Mouse (Mus musculus): Measurements from ENCODE around the gene BC005624. TPM values are rescaled to one million over a fixed set of nuclear protein-coding genes. Genes with fewer than 3 reads are reported as not detected.
A peak's percentile ranks its signal among the peaks of the same experiment; 100 is the strongest.

Gene BC005624
- polyA plus RNA-seq, 1 experiment from 2014 or later = 32.8 TPM

DNA sequence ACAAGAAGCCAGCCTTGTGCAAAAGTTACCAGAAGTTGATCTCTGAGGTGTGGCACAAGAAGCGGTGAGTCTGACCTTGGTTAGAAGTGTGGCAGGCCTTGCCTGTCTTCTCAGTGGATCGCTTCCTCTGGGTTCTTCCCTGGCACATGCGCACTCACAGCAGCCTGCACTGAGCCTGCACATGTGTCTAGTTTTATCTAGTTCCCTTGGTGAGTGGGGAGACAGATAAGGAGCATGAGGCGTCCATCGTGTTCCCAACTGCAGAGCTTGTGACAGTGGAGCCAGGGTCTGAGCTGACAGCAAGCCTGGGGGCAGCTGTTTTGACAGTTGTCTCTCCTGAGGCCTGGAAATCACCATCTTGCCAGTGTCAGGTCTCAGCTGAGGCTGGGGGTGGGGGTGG, 24.4 kb upstream of the BC005624 start:
- Histone ChIP-seq H3K4me2 (peak overlapping the region; percentile 54), H3K4me3 (peak overlapping the region; percentile 24; the same call in 1 of the 2 replicates), H3K27ac (replicated peaks) (peak overlapping the region; percentile 97), H3K9ac (peak overlapping the region; percentile 77), H3K27me3 (replicated peaks) (no peaks in the 10 kb centered on the region), H3K4me1 (peaks cover 30% of the 10 kb centered on the region), H3K36me3 (peaks cover 78% of the 10 kb centered on the region), H3K9me3 (no peaks in the 10 kb centered on the region)
- WGBS = 12% methylated on average over 5 of the region's 5 CpGs
- ATAC-seq (ENCODE audit: extremely low read depth, insufficient number of reproducible peaks, low FRiP score, low TSS enrichment) = peak; percentile 68

DNA sequence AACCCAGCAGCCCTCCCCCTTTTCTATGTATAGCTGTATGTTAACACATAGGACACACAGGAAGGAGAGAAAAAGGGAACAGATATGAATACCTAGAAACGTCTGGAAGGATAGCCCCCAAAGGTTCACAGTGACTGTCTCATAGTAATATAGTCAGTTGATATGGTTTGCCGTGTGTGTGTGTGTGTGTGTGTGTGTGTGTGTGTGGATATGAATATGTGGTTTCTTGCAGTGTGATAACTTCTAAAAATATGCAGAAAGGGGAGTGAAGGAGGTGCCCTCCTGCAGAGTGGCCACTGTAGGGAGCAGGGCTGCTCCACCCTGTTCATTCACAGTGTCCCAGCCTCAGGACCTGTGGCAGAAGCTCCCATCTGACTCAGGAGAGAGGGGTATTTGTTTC, 23.5 kb upstream of the BC005624 start:
- peak overlapping the region; percentile 97 for H3K27ac ChIP-seq (replicated peaks)
- no peak for ATAC-seq (ENCODE audit: extremely low read depth, insufficient number of reproducible peaks, low FRiP score, low TSS enrichment)
- H3K4me1 ChIP-seq = peaks cover 30% of the 10 kb centered on the region
- WGBS = 44% methylated on average over 2 of the region's 2 CpGs
- peaks cover 75% of the 10 kb centered on the region for H3K36me3 ChIP-seq
- peak overlapping the region; percentile 54 for H3K4me2 ChIP-seq
- no peak overlapping the region for H3K4me3 ChIP-seq
- H3K9me3 ChIP-seq = no peaks in the 10 kb centered on the region
- peak overlapping the region; percentile 77 for H3K9ac ChIP-seq
- H3K27me3 ChIP-seq (replicated peaks) = no peaks in the 10 kb centered on the region

DNA sequence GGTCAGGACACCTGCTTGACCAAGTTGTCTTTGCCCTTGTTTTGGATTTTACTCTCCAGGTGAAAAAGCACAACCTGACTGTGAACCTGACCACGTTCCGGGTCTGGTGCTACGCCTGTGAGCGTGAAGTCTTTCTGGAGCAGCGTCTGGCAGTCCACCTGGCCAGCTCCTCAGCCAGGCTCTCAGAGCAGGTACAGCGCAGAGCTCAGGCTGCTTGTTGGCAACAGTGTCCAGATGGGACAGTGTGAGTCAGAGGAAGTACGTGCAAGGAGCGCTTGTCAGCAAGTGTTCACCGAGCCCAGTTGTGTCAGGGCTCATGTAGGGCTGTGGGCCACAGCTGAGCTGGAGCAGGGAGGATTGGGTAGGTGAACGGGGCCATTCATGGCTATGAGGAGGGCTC, 20.9 kb upstream of the BC005624 start:
- no peak overlapping the region for H3K9ac ChIP-seq
- H3K4me1 ChIP-seq = peaks cover 34% of the 10 kb centered on the region
- no peaks in the 10 kb centered on the region for H3K9me3 ChIP-seq
- WGBS = 86% methylated on average over 10 of the region's 10 CpGs
- no peak overlapping the region for H3K4me3 ChIP-seq
- no peak overlapping the region for H3K4me2 ChIP-seq
- no peaks in the 10 kb centered on the region for H3K27me3 ChIP-seq (replicated peaks)
- ATAC-seq (ENCODE audit: extremely low read depth, insufficient number of reproducible peaks, low FRiP score, low TSS enrichment) = no peak
- H3K36me3 ChIP-seq = peaks cover 70% of the 10 kb centered on the region
- H3K27ac ChIP-seq (replicated peaks) = no peak overlapping the region

DNA sequence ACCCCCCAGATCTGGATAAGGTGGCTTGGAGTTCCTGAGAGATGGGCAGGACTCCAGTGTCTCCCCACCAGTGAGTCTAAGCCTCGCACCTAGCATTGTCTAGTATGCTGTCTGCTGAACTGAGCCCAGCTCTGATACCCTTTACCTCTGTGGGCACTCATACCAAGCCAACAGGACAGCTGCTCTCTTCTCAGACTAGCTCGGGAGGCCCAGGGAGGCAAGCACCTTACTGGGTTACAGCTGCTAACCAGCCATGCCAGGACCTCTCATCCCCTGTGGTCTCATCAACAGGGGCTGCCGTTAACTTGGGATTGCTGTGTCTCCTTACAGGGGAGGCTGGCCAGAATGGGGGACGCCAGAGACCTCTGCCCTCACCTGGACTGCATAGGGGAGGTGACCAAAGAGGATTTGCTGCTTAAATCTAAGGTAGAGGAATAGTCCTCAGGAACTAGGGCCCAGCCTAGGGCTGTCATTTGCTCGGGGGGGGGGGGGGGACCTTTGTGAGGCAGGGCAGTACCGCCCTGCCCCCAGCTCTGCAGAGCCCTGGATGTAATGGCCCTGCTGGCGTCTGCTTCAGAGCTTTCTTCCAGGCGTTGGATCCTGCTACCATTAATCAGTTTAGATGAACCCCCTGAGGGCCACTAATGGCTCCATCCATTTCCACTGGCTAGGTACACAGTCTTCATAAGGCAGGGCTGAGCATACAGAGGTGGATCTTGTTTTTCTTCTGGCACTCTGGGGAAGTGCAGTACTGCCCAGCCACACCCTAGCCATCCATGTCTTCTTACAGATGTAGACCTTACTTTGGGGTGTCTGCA, 16.7 kb upstream of the BC005624 start:
- ATAC-seq (ENCODE audit: extremely low read depth, insufficient number of reproducible peaks, low FRiP score, low TSS enrichment) = no peak
- Histone ChIP-seq H3K4me3 (no peak overlapping the region), H3K4me2 (no peak overlapping the region), H3K9me3 (no peaks in the 10 kb centered on the region), H3K4me1 (peaks cover 29% of the 10 kb centered on the region), H3K27ac (replicated peaks) (no peak overlapping the region), H3K9ac (no peak overlapping the region), H3K27me3 (replicated peaks) (no peaks in the 10 kb centered on the region), H3K36me3 (peaks cover 48% of the 10 kb centered on the region)
- 75% methylated on average over 8 of the region's 8 CpGs for WGBS

DNA sequence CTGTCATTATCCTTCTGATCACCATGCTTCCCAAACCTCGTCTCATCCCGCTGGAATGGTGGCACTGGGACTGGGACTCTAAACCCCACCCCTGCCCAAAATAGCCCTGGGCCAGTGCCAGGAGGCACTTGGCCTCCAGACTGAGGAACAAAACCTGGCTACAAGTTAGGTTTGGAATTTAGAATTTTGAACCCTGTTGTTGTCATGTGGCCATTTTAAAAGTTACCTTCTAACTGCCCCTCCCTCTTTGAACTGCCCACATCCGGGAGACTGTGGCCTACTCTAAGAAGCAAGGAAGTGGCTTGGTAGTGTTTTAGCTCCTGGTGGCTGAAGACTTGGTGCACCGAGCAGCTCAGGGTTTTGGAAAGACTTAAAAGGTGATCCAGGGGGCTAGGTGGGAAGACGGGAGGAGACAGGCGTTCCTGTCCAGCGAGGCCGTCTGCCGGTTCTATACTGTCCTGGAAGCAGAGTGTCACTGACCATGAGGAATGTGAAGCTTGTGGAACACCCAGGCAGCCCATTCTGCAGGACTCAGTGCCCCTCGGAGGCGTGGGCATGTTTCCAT, 13.5 kb upstream of the BC005624 start:
- Histone ChIP-seq H3K4me2 (peak overlapping the region; percentile 71), H3K27me3 (replicated peaks) (no peaks in the 10 kb centered on the region), H3K4me1 (peaks cover 29% of the 10 kb centered on the region), H3K36me3 (peaks cover 21% of the 10 kb centered on the region), H3K9ac (peak overlapping the region; percentile 79), H3K4me3 (peak overlapping the region; percentile 52), H3K9me3 (no peaks in the 10 kb centered on the region), H3K27ac (replicated peaks) (peak overlapping the region; percentile 87)
- ATAC-seq (ENCODE audit: extremely low read depth, insufficient number of reproducible peaks, low FRiP score, low TSS enrichment) = 0 out of 2 replicates have a peak, but pooled peaks have one; percentile 11
- WGBS = 50% methylated on average over 11 of the region's 11 CpGs

DNA sequence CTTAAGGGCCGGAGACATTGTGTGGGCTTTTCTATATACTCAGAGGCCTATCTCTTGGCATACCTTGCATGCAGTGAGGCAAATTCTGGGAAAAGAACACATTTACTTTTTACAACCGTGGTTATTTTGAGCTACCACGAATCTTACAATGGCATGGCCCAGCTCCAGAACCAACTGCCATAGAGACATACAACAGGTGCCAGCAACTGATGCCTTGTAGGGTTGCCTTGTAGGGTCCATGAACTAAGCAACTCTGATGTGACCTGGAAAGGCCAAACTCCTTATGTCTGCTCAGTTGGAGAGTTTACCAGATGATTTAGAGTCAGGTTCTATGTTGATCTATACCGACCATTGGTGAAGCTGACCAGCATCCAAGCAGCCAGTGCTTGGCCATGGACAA, 12.9 kb upstream of the BC005624 start:
- H3K27ac ChIP-seq (replicated peaks) = peak overlapping the region; percentile 87
- 0 out of 2 replicates have a peak overlapping the region, but pooled peaks have one; percentile 71 for H3K4me2 ChIP-seq
- H3K27me3 ChIP-seq (replicated peaks) = no peaks in the 10 kb centered on the region
- H3K9ac ChIP-seq = no peak overlapping the region
- peaks cover 29% of the 10 kb centered on the region for H3K4me1 ChIP-seq
- H3K4me3 ChIP-seq = no peak overlapping the region
- no peaks in the 10 kb centered on the region for H3K9me3 ChIP-seq
- 93% methylated on average over 4 of the region's 4 CpGs for WGBS
- no peak for ATAC-seq (ENCODE audit: extremely low read depth, insufficient number of reproducible peaks, low FRiP score, low TSS enrichment)
- peaks cover 16% of the 10 kb centered on the region for H3K36me3 ChIP-seq

DNA sequence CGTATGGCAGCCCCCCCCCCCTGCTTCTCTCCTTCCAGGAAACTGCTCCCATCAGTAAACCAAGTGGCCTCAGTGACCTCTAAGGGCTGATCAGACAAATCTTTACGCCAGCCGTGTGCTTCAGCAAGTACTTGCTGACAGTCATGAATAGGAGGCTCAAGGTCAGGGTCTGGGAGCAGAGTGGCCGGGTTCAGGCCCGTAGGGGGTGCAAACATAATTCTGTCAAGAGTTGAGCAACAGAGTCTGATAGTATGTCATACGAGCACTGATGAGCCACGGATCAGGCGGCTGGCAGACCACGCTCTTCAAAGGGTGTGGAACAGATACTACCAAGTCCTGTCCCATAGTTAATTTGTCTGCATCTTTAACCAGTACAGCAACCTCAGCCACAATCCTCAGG, 8.2 kb upstream of the BC005624 start:
- H3K9me3 ChIP-seq = no peaks in the 10 kb centered on the region
- H3K4me3 ChIP-seq = no peak overlapping the region
- ATAC-seq (ENCODE audit: extremely low read depth, insufficient number of reproducible peaks, low FRiP score, low TSS enrichment) = no peak
- H3K36me3 ChIP-seq = peaks cover 6% of the 10 kb centered on the region; the same call in 1 of the 2 replicates
- no peaks in the 10 kb centered on the region for H3K27me3 ChIP-seq (replicated peaks)
- WGBS = 68% methylated on average over 9 of the region's 9 CpGs
- H3K9ac ChIP-seq = no peak overlapping the region
- no peak overlapping the region for H3K27ac ChIP-seq (replicated peaks)
- H3K4me2 ChIP-seq = no peak overlapping the region
- peaks cover 24% of the 10 kb centered on the region for H3K4me1 ChIP-seq

DNA sequence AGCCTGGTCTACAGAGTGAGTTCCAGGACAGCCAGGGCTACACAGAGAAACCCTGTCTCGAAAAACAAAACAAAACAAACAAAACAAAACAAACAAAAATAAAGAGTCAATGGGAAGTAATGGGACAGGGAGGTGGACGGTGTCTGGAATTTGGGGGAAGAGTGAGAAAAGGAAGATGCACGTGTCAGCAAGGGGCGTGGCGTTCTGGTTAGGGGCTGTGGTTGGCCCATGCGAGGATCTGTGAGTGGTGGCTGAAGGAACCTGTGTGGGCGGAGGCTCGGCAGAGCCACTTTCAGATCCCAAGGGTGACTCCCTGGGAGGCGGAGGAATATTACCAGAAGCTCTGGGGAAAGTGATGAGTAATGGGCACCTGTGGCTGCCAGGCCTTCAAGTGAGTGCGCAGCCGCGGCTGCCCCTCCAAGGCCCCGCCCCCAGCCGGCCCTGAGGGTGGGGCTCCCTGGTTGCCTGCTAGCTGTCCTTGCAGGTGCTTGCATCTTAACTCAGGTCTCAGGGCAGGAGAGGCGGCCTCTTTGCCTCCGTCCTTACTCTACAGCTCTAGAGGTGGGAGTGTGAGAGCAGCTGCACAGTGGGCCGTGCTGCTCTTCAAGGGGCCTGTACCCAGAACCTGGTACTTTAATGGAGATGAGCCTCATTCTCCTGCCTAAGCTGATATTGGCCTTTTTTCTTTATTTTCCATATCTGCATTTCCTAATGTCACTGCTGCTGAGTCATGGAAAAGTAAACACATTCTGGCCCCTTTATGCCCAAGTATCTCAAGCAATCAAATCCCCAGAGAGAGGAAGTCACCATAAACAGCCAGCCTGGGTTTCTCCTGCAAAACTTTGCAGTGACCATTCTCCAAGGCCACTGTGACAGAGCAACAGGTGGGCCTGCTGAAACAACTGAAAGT, 3.4 kb upstream of the BC005624 start:
- 25% methylated on average over 17 of the region's 17 CpGs for WGBS
- peak overlapping the region; percentile 24; the same call in 1 of the 2 replicates for H3K9ac ChIP-seq
- peaks cover 45% of the 10 kb centered on the region for H3K4me1 ChIP-seq
- H3K36me3 ChIP-seq = peaks cover 6% of the 10 kb centered on the region; the same call in 1 of the 2 replicates
- peak; percentile 14 for ATAC-seq (ENCODE audit: extremely low read depth, insufficient number of reproducible peaks, low FRiP score, low TSS enrichment)
- H3K4me3 ChIP-seq = peak overlapping the region; percentile 16; the same call in 1 of the 2 replicates
- H3K9me3 ChIP-seq = no peaks in the 10 kb centered on the region
- H3K4me2 ChIP-seq = peak overlapping the region; percentile 46
- 0 out of 2 replicates have a peak overlapping the region, but pooled peaks have one; percentile 12 for H3K27ac ChIP-seq (replicated peaks)
- no peaks in the 10 kb centered on the region for H3K27me3 ChIP-seq (replicated peaks)

DNA sequence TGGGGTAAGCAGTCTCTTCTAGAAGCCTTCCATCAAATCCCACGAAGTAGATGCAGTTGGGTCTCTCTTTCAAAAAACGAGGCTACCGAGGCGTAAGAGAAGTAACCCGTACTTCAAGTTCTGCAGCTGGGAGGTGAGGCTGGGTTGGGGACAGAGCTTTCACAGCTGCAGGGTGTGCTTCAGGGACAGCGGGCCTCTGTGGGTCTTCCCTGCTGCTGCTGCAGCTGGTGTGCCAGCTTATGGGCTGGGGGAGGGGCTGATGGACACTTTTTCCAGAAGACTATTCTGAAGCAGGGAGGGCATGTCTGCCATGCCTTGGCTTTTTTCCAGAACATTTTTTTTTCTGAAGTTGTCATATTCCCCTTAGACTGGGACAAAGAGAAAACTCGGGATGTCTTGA, 1.0 kb upstream of the BC005624 start:
- peak overlapping the region; percentile 84 for H3K4me3 ChIP-seq
- H3K4me2 ChIP-seq = peak overlapping the region; percentile 88
- no peaks in the 10 kb centered on the region for H3K9me3 ChIP-seq
- WGBS = 46% methylated on average over 7 of the region's 7 CpGs
- peaks cover 23% of the 10 kb centered on the region for H3K36me3 ChIP-seq
- no peak for ATAC-seq (ENCODE audit: extremely low read depth, insufficient number of reproducible peaks, low FRiP score, low TSS enrichment)
- no peaks in the 10 kb centered on the region for H3K27me3 ChIP-seq (replicated peaks)
- H3K27ac ChIP-seq (replicated peaks) = peak overlapping the region; percentile 73; the same call in 1 of the 2 replicates
- H3K9ac ChIP-seq = peak overlapping the region; percentile 88
- H3K4me1 ChIP-seq = peaks cover 45% of the 10 kb centered on the region

DNA sequence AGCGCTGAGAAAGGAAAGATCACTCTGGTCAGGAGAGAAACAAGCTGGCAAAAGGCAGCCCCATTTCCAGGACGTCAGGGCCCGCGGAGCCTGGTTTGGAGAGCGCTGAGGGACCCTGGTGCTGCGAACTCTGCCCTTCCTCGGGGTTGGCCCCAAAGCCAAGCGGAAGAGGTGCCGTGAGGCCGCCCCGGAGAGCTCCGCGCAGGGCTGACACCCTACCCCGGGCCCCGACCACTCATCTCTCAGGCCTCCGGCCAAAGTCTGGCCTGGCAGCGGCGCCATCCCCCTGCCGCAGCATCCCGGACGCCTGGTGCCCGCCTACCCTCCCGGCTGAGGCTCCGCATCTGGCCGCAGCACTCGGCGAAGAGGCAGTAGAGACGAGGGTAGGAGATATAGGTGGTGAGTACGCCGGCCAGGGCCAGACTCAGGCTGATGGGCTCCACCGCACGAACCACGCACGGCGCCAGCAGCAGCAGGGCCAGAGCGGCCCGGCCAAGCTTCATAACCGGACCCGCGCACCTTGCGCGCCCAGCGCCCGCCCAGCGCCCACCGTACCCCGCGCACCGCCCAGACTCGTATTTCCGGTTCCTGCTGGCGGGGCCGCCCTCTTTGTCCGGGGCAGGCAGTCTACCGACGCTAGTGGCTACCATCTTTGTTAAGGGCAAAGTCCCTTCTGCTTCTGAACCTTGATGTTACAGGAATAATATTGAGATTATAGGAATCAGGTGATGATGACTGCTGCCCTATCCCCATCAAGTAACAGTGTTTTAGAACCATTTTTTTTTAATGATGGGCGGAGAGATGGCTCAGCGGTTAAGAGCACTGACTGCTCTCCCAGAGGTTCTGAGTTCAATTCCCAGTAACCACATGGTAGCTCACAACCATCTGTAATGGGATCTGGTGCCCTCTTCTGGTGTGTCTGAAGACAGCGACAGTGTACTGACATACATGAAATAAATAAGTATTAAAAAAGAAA, 14.4 kb downstream of the BC005624 start, which contains the start of gene Tor1a:
Gene Tor1a (minus strand): TSS at position 582 of the 976 bp plus-strand sequence.
- WGBS = 2% methylated on average over 59 of the region's 59 CpGs
- Histone ChIP-seq H3K27ac (replicated peaks) (peak within 1 kb of the TSS; percentile 78), H3K27me3 (replicated peaks) (no peaks in the 10 kb centered on the region), H3K4me3 (peak within 1 kb of the TSS; percentile 100), H3K36me3 (peaks cover 61% of the 10 kb centered on the region), H3K4me2 (peak within 1 kb of the TSS; percentile 99), H3K9ac (peak within 1 kb of the TSS; percentile 96), H3K9me3 (peaks cover 3% of the 10 kb centered on the region; the same call in 1 of the 2 replicates), H3K4me1 (peaks cover 29% of the 10 kb centered on the region)
- peak; percentile 83 for ATAC-seq (ENCODE audit: extremely low read depth, insufficient number of reproducible peaks, low FRiP score, low TSS enrichment)
